Mouse (Mus musculus) midbrain, postnatal 0 days (tissue): ENCODE measurements at regions not wholly inside any gene's neighbourhood (a gene's known extent, or its start where the extent isn't known, plus 50 kb on each side); places are given as distances from the start of the nearest gene placed in this dataset.

ENCODE experiments used
- ATAC-seq: fragments of 200-750 bp; cut with Nextera tagmentation; 2 replicates; pipeline ENCODE4 v1.8.0; 2017; ENCODE audit warnings: moderate number of reproducible peaks, mild to moderate bottlenecking, moderate TSS enrichment, moderate library complexity; ENCODE audit not compliant: low FRiP score
- DNase-seq: peaks from one replicate; pipeline ENCODE4 v3.0.0-alpha.2; 2015; ENCODE audit warnings: low spot score
- H3K27ac ChIP-seq: fragments of 300-500 bp; sonication (generic); 2 replicates; pipeline ENCODE4 v1.5.1; 2014; ENCODE audit warnings: low read depth, mild to moderate bottlenecking, low read length, mixed read lengths
- H3K27me3 ChIP-seq: fragments of 300-500 bp; sonication (generic); 2 replicates; pipeline ENCODE4 v1.6.1; 2014; ENCODE audit warnings: low read length, control low read depth, mixed read lengths; ENCODE audit not compliant: insufficient read depth
- H3K36me3 ChIP-seq: fragments of 300-500 bp; sonication (generic); 2 replicates; pipeline ENCODE4 v1.6.1; 2014; ENCODE audit warnings: low read length, control low read depth, mixed read lengths; ENCODE audit not compliant: insufficient read depth
- H3K4me1 ChIP-seq: fragments of 300-500 bp; sonication (generic); 2 replicates; pipeline ENCODE4 v1.6.1; 2014; ENCODE audit warnings: mild to moderate bottlenecking, control low read depth, antibody characterized with exemption, low read length, mixed read lengths; ENCODE audit not compliant: insufficient read depth
- H3K4me2 ChIP-seq: fragments of 300-500 bp; sonication (generic); 2 replicates; pipeline ENCODE4 v1.6.1; 2014; ENCODE audit warnings: low read depth, mild to moderate bottlenecking, low read length, mixed read lengths; ENCODE audit not compliant: poor library complexity, severe bottlenecking
- H3K4me3 ChIP-seq: fragments of 300-500 bp; sonication (generic); 2 replicates; pipeline ENCODE4 v1.5.1; 2014; ENCODE audit warnings: low read depth, mild to moderate bottlenecking, low read length, moderate library complexity
- H3K9ac ChIP-seq: fragments of 300-500 bp; sonication (generic); replicated peaks from 2 replicates; pipeline ENCODE4 v1.6.1; 2014; ENCODE audit warnings: mild to moderate bottlenecking, low read length, moderate library complexity, mixed read lengths; ENCODE audit not compliant: poor library complexity, severe bottlenecking
- H3K9me3 ChIP-seq: fragments of 300-500 bp; sonication (generic); 2 replicates; pipeline ENCODE4 v1.6.1; 2016; ENCODE audit warnings: low read length, control low read depth
- CTCF ChIP-seq: IDR thresholded peaks from 2 replicates; pipeline ENCODE4 v1.5.1; 2016; ENCODE audit warnings: antibody characterized with exemption, mild to moderate bottlenecking
- WGBS: fragments of 180-500 bp; shearing (Covaris S2); extraction: QIAGEN DNeasy Blood & Tissue Kit; methylation state at CpG from one replicate; pipeline ENCODE4 v1.1.7; 2014; 5-methylcytosine and 5-hydroxymethylcytosine counted together

- Histone ChIP-seq H3K4me2 (no peak overlapping the region), H3K9me3 (no peaks in the 10 kb centered on the region), H3K9ac (no peak overlapping the region), H3K36me3 (no peaks in the 10 kb centered on the region), H3K4me1 (no peaks in the 10 kb centered on the region), H3K27ac (no peak overlapping the region), H3K4me3 (no peak overlapping the region), H3K27me3 (no peaks in the 10 kb centered on the region)
- WGBS, result 86% methylated on average over 5 of the region's 5 CpGs
- ATAC-seq (no peak), DNase-seq (no peak)
- TF ChIP-seq CTCF, result no peak
These were observed 79.5 kb downstream of the Car2 start for GRCm38 (mm10) chr3:14965438-14966044.

GRCm38 (mm10) chr3:14967235-14967634 is 81.2 kb downstream of the Car2 start:
- Histone ChIP-seq H3K27ac (no peak overlapping the region), H3K4me1 (no peaks in the 10 kb centered on the region), H3K4me2 (no peak overlapping the region), H3K9me3 (no peaks in the 10 kb centered on the region), H3K36me3 (no peaks in the 10 kb centered on the region), H3K4me3 (no peak overlapping the region), H3K9ac (no peak overlapping the region), H3K27me3 (no peaks in the 10 kb centered on the region)
- TF ChIP-seq CTCF, result no peak
- no peak for ATAC-seq
- 87% methylated on average over 5 of the region's 5 CpGs for WGBS
- DNase-seq, result no peak

GRCm38 (mm10) chr3:14968345-14968744 is 82.3 kb downstream of the Car2 start:
- H3K9ac ChIP-seq, result no peak overlapping the region
- WGBS, result 91% methylated on average over 1 of the region's 1 CpGs
- no peak for ATAC-seq
- no peaks in the 10 kb centered on the region for H3K36me3 ChIP-seq
- no peak for TF ChIP-seq CTCF
- H3K27ac ChIP-seq, result no peak overlapping the region
- H3K4me1 ChIP-seq, result no peaks in the 10 kb centered on the region
- H3K4me2 ChIP-seq, result no peak overlapping the region
- no peak for DNase-seq
- H3K27me3 ChIP-seq, result no peaks in the 10 kb centered on the region
- H3K4me3 ChIP-seq, result no peak overlapping the region
- H3K9me3 ChIP-seq, result no peaks in the 10 kb centered on the region

GRCm38 (mm10) chr3:14969698-14970097 is 83.6 kb downstream of the Car2 start:
- 91% methylated on average over 6 of the region's 6 CpGs for WGBS
- Histone ChIP-seq H3K9me3 (no peaks in the 10 kb centered on the region), H3K27ac (no peak overlapping the region), H3K4me3 (no peak overlapping the region), H3K36me3 (no peaks in the 10 kb centered on the region), H3K9ac (no peak overlapping the region), H3K4me1 (no peaks in the 10 kb centered on the region), H3K4me2 (no peak overlapping the region), H3K27me3 (no peaks in the 10 kb centered on the region)
- DNase-seq, result no peak
- TF ChIP-seq CTCF, result no peak
- no peak for ATAC-seq

GRCm38 (mm10) chr3:14971647-14972046 is 85.6 kb downstream of the Car2 start:
- Histone ChIP-seq H3K4me3 (no peak overlapping the region), H3K27ac (no peak overlapping the region), H3K36me3 (no peaks in the 10 kb centered on the region), H3K9ac (no peak overlapping the region), H3K27me3 (no peaks in the 10 kb centered on the region), H3K9me3 (no peaks in the 10 kb centered on the region), H3K4me2 (no peak overlapping the region), H3K4me1 (no peaks in the 10 kb centered on the region)
- 90% methylated on average over 2 of the region's 2 CpGs for WGBS
- DNase-seq (no peak), ATAC-seq (no peak)
- TF ChIP-seq CTCF, result no peak

- ATAC-seq, result no peak
- Histone ChIP-seq H3K27me3 (no peaks in the 10 kb centered on the region), H3K4me1 (no peaks in the 10 kb centered on the region)
These were observed 88.7 kb downstream of the Car2 start for GRCm38 (mm10) chr3:14974758-14975157.

More at GRCm38 (mm10) chr3:14974758-14975157, 88.7 kb downstream of the Car2 start:
- DNase-seq, result no peak
- H3K4me3 ChIP-seq, result no peak overlapping the region
- no peaks in the 10 kb centered on the region for H3K9me3 ChIP-seq
- 98% methylated on average over 2 of the region's 2 CpGs for WGBS
- H3K4me2 ChIP-seq, result no peak overlapping the region
- no peak for TF ChIP-seq CTCF
- no peaks in the 10 kb centered on the region for H3K36me3 ChIP-seq
- H3K27ac ChIP-seq, result no peak overlapping the region
- no peak overlapping the region for H3K9ac ChIP-seq
